Mouse (Mus musculus): ENCODE measurements around the gene F2.
"Not testable (repeated sequence)": the region's sequence is repeated elsewhere in the genome, so short reads cannot be mapped to it uniquely, and the experiment has no call there.

Gene F2

GRCm38 (mm10) chr2:91645811-91646210 lies 9.6 kb upstream of the F2 start:
- no peak for DNase-seq (ENCODE audit: low spot score)

GRCm38 (mm10) chr2:91645354-91645753 lies 9.1 kb upstream of the F2 start:
- no peak for DNase-seq (ENCODE audit: low spot score)

GRCm38 (mm10) chr2:91644021-91644420 lies 7.8 kb upstream of the F2 start:
- no peak for DNase-seq (ENCODE audit: low spot score)

DNA sequence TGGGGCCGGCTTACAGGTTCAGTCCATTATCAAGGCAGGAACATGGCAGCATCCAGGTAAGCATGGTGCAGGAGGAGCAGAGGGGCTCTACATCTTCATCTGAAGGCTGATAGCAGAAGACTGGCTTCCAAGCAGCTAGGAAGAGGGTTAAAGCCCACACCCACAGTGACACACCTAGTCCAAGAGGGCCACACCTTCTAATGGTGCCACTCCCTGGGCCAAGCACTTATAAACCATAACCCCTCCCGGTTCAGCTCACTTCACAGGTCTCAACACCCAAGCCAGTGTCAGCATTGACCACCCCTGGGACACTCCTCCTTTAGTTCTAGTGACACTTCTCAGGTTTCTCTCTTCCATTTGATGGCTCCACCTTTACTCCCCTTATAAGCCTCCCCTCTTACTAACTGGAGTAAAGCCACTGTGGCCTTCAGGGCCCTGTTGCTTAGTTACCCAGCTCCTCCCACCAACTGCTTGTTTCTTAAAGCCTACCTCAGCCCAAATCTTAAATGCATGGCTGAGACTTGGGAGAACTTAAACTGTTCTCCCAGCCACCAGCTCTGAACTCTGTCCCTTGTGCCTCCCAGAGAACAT lies 6.7 kb upstream of the F2 start:
- DNase-seq (ENCODE audit: low spot score) = no peak

DNA sequence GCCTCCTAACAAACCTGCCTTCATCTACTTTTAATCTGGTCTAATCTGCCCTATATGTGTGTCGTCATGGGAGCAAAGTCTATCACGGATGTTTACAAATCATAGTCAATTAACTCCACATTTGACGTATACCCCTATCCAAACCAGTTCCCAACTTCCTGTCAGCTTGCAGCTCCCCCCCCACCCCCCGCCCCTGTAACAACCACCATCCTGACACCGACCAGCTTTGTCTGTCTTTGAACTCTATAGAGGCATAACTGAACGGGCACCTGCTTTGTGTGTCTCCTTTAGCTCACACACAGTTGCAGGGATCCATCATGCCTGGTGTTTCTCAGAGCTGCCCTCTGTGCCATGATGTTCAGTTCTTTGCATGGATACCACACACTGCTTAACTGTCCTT lies 2.7 kb upstream of the F2 start:
- DNase-seq (ENCODE audit: low spot score) = no peak

DNA sequence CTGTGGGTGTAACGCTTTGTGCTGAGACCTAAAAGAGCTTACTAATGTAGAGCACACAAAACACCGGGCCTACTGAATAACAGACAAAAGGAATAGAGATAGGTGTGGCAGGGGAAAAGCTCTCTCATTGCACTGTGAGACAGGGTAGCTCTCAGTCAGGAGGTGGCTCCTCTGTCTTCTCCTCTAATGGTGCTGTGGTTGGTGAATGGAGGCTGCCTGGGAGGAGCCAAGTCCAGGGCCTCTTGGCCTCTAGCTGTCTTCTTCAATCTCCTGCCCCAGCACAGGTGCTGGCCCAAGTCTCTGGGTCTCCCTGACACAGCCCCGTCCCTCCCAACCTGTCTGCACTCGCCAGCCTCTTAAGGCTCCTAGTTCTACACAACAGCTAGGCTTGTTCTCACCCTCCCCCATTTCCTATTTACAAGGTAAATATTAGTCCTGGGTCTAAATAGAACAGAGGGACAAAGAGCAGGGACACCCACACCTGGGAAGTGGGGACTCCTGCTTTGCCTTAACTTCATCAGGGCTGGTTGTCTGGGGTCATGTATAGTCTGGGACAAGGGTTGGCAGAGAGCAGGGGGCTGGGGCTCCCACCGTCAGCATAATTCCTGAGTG lies 619 bp upstream of the F2 start:
- no peak for DNase-seq (ENCODE audit: low spot score)

DNA sequence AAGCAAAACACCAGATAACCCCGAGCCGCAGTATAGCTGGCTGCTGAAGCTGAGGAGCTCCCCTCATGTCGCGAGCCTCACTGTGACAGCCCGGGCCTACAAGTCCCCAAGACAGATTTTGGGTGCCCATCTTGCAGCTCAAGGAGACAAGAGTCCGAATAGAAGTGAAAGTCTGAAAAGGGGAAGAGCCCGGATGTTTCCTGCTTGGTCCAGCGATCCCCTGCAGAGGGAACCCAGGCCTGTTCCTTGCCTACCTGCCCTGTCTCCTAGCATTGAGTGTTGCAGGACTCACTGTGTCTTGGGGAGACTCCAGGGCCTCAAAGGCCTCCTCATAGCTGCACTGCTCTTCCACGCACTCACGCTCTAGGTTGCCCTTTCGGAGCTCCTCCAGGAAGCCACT lies 728 bp downstream of the F2 start:
- DNase-seq (ENCODE audit: low spot score) = no peak

DNA sequence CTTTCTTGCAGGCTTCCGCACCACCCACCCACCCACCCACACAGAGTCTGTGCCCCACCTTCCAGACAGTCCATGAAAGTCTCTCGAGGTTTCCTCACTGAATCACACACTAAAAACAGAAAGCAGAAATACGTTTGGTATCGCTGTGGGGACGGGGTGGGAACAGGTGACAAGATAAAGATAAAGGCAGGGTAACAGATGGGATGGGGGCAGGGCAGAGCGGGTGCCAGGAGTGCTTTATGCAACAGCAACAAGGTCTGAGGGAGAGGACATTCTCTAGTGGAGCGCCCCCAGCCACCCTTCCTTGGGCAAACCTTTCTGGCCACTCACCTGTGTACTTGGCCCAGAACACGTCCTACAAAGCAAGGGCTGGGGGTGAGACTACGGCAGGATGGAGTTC lies 1.4 kb downstream of the F2 start:
- no peak for DNase-seq (ENCODE audit: low spot score)

DNA sequence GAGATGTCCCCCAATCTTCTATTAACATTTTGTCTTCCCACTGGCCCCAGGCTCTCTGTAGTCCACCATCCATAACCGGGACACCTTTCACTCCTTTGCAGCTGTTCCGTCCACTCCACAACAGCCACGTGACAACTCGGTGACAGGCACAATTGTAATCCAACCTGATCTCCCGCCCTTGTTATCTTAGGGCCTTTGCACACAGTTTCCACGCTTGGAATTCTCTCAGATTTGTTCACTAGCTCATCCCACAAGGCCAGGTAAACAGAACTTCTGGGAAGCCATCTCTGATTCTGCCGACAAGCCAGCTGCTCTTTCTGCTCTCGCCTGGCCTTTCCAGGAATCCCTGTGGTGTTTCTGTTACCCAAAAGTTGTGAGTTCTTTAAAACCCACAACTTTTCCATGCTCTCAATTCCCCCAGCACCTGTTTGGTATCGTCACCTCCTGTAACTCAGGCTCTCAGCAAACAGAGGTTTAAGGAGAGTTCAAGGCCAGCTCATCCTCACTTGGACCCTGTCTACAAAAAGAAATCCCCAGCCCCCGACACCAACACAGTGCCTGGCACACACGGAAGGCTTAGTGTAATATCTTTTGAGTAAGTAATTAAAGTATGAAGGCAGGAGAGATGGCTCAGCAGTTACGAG lies 2.8 kb downstream of the F2 start:
- no peak for DNase-seq (ENCODE audit: low spot score)

DNA sequence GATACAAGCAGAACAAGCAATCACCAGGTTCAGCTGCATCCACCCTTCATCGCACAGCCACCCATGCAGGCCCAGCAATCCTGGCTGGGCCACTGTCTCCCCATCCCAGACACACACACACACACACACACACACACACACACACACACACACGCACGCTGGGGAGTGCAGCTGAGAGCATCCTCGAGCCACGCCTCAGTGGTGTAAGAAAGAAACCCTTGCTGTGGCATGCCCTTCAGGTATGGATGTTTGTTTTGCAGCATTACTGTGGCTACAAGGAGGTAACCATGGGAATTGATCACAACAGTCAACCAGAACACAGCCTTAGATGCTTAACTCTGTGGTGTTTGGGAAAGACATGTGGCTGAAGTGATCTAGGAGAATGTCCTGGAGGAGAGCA lies 3.9 kb downstream of the F2 start:
- no peak for DNase-seq (ENCODE audit: low spot score)

DNA sequence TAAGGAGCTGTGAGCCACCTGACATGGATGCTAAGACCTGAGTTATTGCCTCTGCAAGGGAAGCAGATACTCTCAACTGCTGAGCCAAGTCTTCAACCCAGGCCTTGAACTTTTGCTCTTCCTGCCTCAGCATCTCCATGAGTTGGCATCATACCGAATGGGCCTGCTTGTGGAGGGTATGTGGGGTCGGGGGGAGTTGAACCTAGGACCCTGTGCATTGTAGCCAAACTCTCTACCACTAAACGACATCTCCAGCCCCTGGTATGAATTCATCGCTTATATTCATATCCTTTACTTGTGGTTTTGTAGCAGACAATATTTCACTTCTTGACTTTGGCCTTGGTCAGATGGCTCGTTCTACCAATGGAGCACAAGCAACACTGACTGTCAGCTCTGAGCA lies 4.4 kb downstream of the F2 start:
- DNase-seq (ENCODE audit: low spot score) = no peak

- DNase-seq (ENCODE audit: low spot score) = no peak
These were observed 5.8 kb downstream of the F2 start for GRCm38 (mm10) chr2:91630384-91630783.

DNA sequence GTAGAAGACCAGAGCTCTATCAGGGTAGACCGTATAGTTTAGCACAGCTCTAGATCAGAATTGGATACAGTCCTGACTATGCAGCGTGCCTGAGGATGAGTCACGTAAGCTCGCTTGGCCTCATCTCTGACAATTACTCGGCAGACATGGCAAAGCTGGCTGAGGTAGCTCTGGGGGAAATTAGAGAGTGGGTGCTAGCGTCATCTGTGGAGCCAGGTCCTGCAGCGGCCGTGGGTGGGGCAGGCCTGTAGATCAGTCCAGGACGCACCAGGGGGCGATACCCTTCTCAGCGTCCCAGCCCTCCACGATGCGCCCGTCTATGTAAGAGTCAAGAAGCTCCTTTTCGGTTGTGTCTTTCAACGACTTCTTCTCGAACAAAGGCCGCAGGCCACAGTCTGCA lies 6.5 kb downstream of the F2 start:
- no peak for DNase-seq (ENCODE audit: low spot score)

GRCm38 (mm10) chr2:91628171-91628570 lies 8.0 kb downstream of the F2 start:
- DNase-seq (ENCODE audit: low spot score) = no peak

- no peak for DNase-seq (ENCODE audit: low spot score)
These were observed 8.7 kb downstream of the F2 start for GRCm38 (mm10) chr2:91627486-91627885.

- DNase-seq (ENCODE audit: low spot score) = not testable (repeated sequence)
These were observed 12.8 kb downstream of the F2 start for GRCm38 (mm10) chr2:91623366-91623765.

- DNase-seq (ENCODE audit: low spot score) = no peak
These were observed 13.9 kb downstream of the F2 start for GRCm38 (mm10) chr2:91622356-91622755.

DNA sequence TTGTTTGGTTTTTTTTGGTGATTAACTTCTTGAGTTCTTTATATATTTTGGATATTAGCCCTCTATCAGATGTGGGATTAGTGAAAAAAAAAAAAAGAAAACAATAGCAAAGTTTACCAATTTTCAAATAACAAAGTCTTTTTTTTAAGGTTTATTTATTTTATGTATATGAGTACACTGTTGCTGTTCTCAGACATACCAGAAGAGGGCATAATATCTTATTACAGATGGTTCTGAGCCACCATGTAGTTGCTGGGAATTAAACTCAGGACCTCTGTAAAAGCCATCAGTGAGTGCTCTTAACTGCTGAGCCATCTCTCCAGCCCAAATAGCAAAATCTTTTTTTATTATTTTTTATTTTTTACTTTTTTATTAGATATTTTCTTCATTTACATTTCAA lies 26.8 kb downstream of the F2 start:
- not testable (repeated sequence) for DNase-seq (ENCODE audit: low spot score)

DNA sequence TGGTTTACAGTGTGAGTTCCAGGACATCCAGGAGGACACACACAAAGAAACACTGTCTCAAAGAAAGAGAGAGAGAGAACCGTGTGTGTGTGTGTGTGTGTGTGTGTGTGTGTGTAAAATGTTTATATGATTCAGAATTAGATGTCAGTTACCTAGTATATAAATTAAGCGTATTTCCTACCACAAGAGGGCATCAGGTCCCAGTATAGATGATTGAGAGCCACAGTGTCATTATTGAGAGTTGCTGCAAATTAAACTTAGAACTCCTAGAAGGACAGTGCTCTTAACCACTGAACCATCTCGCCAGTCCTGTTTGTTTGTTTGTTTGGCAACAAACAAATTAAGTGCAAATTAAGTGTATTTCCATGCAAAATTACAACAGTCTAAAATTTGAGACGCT lies 33.8 kb downstream of the F2 start:
- DNase-seq (ENCODE audit: low spot score) = no peak

DNA sequence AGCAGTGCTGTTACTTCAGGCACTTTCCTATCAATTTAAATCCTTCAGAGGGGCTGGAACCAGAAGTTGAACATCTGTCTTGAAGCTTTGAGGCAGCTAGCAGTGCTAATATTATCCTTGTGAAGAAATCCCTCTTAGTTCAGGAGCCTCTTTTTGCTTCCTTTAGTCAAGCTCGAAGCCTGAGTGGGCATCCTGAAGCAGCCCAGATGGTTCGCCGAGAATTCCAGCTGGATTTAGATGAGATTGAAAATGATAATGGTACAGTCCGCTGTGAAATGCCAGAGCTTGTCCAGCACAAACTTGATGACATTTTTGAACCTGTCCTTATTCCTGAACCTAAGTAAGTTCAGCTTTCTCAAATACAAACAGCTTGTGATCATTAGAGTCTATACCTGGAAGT lies 35.7 kb downstream of the F2 start:
- no peak for DNase-seq (ENCODE audit: low spot score)

GRCm38 (mm10) chr2:91586242-91586641 lies 50.0 kb downstream of the F2 start:
- no peak for DNase-seq (ENCODE audit: low spot score)

DNA sequence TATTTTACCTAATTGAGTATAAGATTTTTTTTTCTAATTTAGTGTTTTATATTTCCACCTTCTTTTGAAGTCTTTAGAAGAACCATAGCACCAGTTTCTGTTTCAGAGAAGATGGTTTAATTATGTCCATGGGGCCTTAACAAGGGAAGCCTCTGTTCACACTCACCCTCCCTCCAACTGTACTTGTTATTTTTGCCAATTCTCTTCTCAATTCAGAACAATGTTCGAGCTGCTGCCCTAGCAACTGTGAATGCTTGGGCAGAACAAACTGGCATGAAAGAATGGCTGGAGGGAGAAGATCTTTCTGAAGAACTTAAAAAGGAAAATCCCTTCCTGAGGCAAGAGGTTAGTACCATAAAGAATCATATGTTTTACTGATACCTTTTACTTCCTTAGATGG lies 55.3 kb downstream of the F2 start:
- no peak for DNase-seq (ENCODE audit: low spot score)

Measured in ovary, adult 18-20 months (tissue).